Mouse (Mus musculus): ENCODE data around the gene Olfr750. TPM values are rescaled to one million over a fixed set of nuclear protein-coding genes. Genes with fewer than 3 reads are reported as not detected.

Gene Olfr750
- total RNA-seq (2012; rRNA removed) (not detected in 2 replicates), polyA plus RNA-seq (2012; ENCODE audit: insufficient read depth in 1 of 2, insufficient read length in 2 of 2, low read depth in 1 of 2, low replicate concordance in 2 of 2, missing spikeins in 1 of 2) (not detected)

- H3K9me3 ChIP-seq (replicated peaks; ENCODE audit: insufficient read depth, low read length): no peaks in the 10 kb centered on the region
- TF ChIP-seq GABPA (IDR thresholded peaks at IDR 0.05; ENCODE audit: low read depth, low read length): no peak
- no peak for TF ChIP-seq POLR2A (IDR thresholded peaks at IDR 0.05; ENCODE audit: control insufficient read depth in 1 of 2, insufficient read depth in 1 of 2, low read depth in 1 of 2, low read length in 2 of 2, poor library complexity in 1 of 2)
- TF ChIP-seq SMC3 (IDR thresholded peaks at IDR 0.05; ENCODE audit: low read depth, low read length): no peak
- TF ChIP-seq MYB (IDR thresholded peaks at IDR 0.05; ENCODE audit: low read depth, low read length): no peak
- TF ChIP-seq MAZ (IDR thresholded peaks at IDR 0.05; ENCODE audit: low read depth, low read length): no peak
- TF ChIP-seq NRF1 (IDR thresholded peaks at IDR 0.05; ENCODE audit: insufficient read depth, low read depth, low read length, poor library complexity, severe bottlenecking): no peak
- no peak for TF ChIP-seq CHD1 (IDR thresholded peaks at IDR 0.05; ENCODE audit: low read depth, low read length)
- TF ChIP-seq POLR2AphosphoS2 (IDR thresholded peaks at IDR 0.05; ENCODE audit: low read length): no peak
- no peak for TF ChIP-seq TCF12 (IDR thresholded peaks at IDR 0.05; ENCODE audit: low read depth, low read length)
Measured at GRCm38 (mm10) chr14:51074335-51074734, at the start of gene Olfr750. Gene Olfr750, minus strand, starts transcription at chr14:51074435.

GRCm38 (mm10) chr14:51113916-51114560 lies 39.8 kb upstream of the Olfr750 start, which contains the start of gene Eddm3b:
Gene Eddm3b, plus strand, starts transcription at chr14:51114426.
- no peaks in the 10 kb centered on the region for H3K9me3 ChIP-seq (replicated peaks; ENCODE audit: insufficient read depth, low read length)
- no peaks in the 10 kb centered on the region for H3K4me1 ChIP-seq (ENCODE audit: control insufficient read depth in 1 of 2, insufficient read depth in 2 of 2, low read length in 2 of 2)
- no peak for DNase-seq (ENCODE audit: low read depth, low spot score)
- H3K4me3 ChIP-seq (ENCODE audit: control insufficient read depth in 1 of 2, insufficient read depth in 1 of 2, low read depth in 2 of 2, low read length in 2 of 2): no peak within 1 kb of the TSS
- no peak within 1 kb of the TSS for H3K9ac ChIP-seq (ENCODE audit: control insufficient read depth, low read depth, low read length, poor library complexity, severe bottlenecking)
- H3K27me3 ChIP-seq (ENCODE audit: control insufficient read depth in 1 of 2, insufficient read depth in 2 of 2, low read length in 2 of 2): peaks cover 0 to 3% of the 10 kb centered on the region in 2 experiments; a peak in 2 of 4 replicates
- H3K36me3 ChIP-seq (ENCODE audit: control insufficient read depth in 1 of 2, insufficient read depth in 2 of 2, low read length in 2 of 2): no peaks in the 10 kb centered on the region
- no peaks in the 10 kb centered on the region for H3K79me2 ChIP-seq (ENCODE audit: control insufficient read depth, insufficient read depth, low read length, poor library complexity)
- no peak within 1 kb of the TSS for H3K27ac ChIP-seq (ENCODE audit: control insufficient read depth, low read depth, low read length)
- TF ChIP-seq NRF1 (IDR thresholded peaks at IDR 0.05; ENCODE audit: insufficient read depth, low read depth, low read length, poor library complexity, severe bottlenecking) (no peak), USF2 (IDR thresholded peaks at IDR 0.05; ENCODE audit: borderline replicate concordance in 1 of 2, insufficient read depth in 1 of 2, low read depth in 1 of 2, low read length in 2 of 2) (no peak), RAD21 (IDR thresholded peaks at IDR 0.05; ENCODE audit: low read depth, low read length) (no peak), USF1 (IDR thresholded peaks at IDR 0.05; ENCODE audit: low read depth, low read length) (no peak), POLR2AphosphoS5 (IDR thresholded peaks at IDR 0.05; ENCODE audit: borderline replicate concordance, low read depth, low read length) (no peak), MYB (IDR thresholded peaks at IDR 0.05; ENCODE audit: low read depth, low read length) (no peak), MEF2A (IDR thresholded peaks at IDR 0.05; ENCODE audit: extremely low read depth, insufficient replicate concordance, low read depth, low read length, poor library complexity, severe bottlenecking) (no peak), MYC (IDR thresholded peaks at IDR 0.05; ENCODE audit: low read depth, low read length) (no peak), MAFK (IDR thresholded peaks at IDR 0.05; ENCODE audit: borderline replicate concordance, low read depth, low read length) (no peak), ETS1 (IDR thresholded peaks at IDR 0.05; ENCODE audit: low read depth, low read length) (no peak), KAT2A (conservative IDR thresholded peaks at IDR 0.05; ENCODE audit: low read depth, low read length) (no peak), ZMIZ1 (IDR thresholded peaks at IDR 0.05; ENCODE audit: low read depth, low read length) (no peak), ELF1 (IDR thresholded peaks at IDR 0.05; ENCODE audit: low read depth, low read length) (no peak), BHLHE40 (IDR thresholded peaks at IDR 0.05; ENCODE audit: borderline replicate concordance, low read depth, low read length) (no peak), RCOR1 (IDR thresholded peaks at IDR 0.05; ENCODE audit: low read depth, low read length) (no peak), CHD1 (IDR thresholded peaks at IDR 0.05; ENCODE audit: low read depth, low read length) (no peak), UBTF (IDR thresholded peaks at IDR 0.05; ENCODE audit: borderline replicate concordance, insufficient read depth, low read depth, low read length) (no peak), TCF12 (IDR thresholded peaks at IDR 0.05; ENCODE audit: low read depth, low read length) (no peak), ZNF384 (IDR thresholded peaks at IDR 0.05; ENCODE audit: low read depth, low read length) (no peak), CHD2 (IDR thresholded peaks at IDR 0.05; ENCODE audit: low read length) (no peak)

More at GRCm38 (mm10) chr14:51074335-51074734, at the start of gene Olfr750:
- no peak within 1 kb of the TSS for H3K4me3 ChIP-seq (ENCODE audit: control insufficient read depth in 1 of 2, insufficient read depth in 1 of 2, low read depth in 2 of 2, low read length in 2 of 2)
- H3K36me3 ChIP-seq (ENCODE audit: control insufficient read depth in 1 of 2, insufficient read depth in 2 of 2, low read length in 2 of 2): no peaks in the 10 kb centered on the region
- no peaks in the 10 kb centered on the region for H3K79me2 ChIP-seq (ENCODE audit: control insufficient read depth, insufficient read depth, low read length, poor library complexity)
- H3K4me1 ChIP-seq (ENCODE audit: control insufficient read depth in 1 of 2, insufficient read depth in 2 of 2, low read length in 2 of 2): no peaks in the 10 kb centered on the region
- peaks cover 0 to 3% of the 10 kb centered on the region in 2 experiments; a peak in 1 of 4 replicates for H3K27me3 ChIP-seq (ENCODE audit: control insufficient read depth in 1 of 2, insufficient read depth in 2 of 2, low read length in 2 of 2)
- no peak within 1 kb of the TSS for H3K27ac ChIP-seq (ENCODE audit: control insufficient read depth, low read depth, low read length)
- no peak for DNase-seq (ENCODE audit: low read depth, low spot score)
- H3K9ac ChIP-seq (ENCODE audit: control insufficient read depth, low read depth, low read length, poor library complexity, severe bottlenecking): no peak within 1 kb of the TSS

Data from MEL (cell line).